Mouse (Mus musculus): ENCODE results near the gene Ocel1.
"Not testable (repeated sequence)": the region's sequence is repeated elsewhere in the genome, so short reads cannot be mapped to it uniquely, and the experiment has no call there.

Ocel1 gene

DNA sequence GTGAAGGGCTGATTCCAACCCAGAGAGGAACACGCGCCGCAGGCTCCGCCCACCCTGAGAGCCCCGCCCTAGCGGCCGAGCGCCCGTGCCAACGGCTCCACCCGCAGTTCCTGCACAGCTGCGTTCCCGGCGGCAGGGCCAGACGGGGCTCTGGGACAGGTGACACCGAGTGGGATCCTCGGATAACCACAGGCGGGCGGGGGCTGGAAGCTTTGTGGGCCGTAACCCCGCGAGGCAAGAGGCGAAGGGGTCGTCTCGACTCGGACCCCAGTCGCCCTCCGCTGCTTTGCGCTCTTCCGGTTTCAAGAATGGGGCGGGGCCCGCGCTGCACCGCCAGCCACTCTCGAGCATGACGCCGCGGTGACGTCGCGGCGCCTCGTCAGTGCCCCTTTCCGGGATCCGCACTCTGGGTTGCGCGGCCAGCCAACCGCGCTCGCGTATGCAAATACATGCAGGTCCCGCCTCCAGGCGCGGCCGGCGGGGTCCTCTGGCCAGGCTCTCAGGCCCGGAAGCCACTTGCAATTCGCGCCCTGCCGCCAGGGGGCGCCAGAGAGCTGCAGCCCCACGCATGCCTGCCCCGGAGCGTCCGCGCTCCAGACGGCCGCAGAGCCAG, at the start of gene Ocel1:
TSS of gene Ocel1 (plus strand) at position 63 of the 613 bp plus-strand sequence.
- peak; percentile 98 to 99 for DNase-seq

- DNase-seq, result no peak
Observed at GRCm38 (mm10) chr8:71322939-71323338, 48.2 kb upstream of the Ocel1 start.

DNA sequence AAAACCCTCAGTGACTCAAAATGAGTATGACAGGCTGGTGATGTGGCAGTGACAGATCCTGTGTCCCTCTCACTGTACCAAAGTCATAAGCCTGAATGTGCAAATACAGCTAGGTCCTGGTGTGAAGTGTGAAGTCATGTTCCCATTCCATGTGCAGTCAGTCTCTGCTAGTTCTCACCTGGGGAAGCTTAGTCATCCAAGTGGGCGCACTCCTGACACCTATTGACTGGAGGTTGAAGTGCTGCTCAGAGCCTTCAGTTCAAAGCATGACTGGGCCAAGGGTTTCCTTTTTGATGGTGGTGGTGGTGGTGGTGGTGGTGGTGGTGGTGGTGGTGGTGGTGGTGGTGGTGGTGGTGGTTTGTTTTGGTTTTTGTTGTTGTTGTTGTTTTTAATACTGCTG, 46.2 kb upstream of the Ocel1 start:
- peak; percentile 42 for DNase-seq

DNA sequence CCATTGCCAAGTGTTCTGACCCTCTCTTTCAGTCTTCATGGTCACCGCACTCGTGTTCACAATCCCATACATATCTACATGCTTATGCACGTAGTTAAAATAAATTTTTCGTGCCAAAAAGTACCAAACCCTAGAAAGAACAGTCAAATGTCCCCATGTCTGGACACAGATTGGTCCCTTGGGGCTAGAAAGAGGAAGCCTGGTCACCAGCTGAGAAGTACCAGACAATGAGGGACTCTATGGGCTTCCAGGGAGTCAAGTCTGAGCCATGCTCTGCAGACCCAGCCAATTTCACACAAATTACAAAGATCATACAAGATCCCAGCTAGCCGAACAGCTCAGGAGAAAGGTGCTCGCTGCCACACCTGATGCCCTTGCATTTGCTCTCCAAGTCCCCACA, 33.3 kb upstream of the Ocel1 start:
- not testable (repeated sequence) for DNase-seq

- DNase-seq, result peak; percentile 60 to 63
Observed at GRCm38 (mm10) chr8:71340625-71341024, 30.5 kb upstream of the Ocel1 start.

GRCm38 (mm10) chr8:71346581-71346980, 24.5 kb upstream of the Ocel1 start:
- no peak for DNase-seq

DNA sequence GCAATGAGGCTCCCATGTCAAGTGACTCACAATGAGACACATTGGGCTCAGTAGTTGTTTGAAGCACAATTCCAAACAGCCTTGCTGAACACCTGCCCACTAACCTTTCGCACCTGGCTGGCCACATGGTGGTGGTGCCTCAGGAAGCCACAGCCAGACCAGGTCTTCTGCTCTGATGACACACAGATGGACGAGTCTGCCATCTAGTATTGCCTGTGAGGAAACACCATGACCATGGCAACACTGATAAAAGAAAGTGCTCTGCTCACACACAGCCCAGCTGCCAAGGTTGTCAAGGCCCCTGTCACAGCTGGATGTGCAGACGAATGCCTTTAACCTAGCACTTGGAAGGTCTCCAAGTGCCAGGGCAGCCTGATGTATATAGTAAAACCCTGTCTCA, 20.0 kb upstream of the Ocel1 start:
- no peak for DNase-seq

- DNase-seq, result no peak
Observed at GRCm38 (mm10) chr8:71351520-71351919, 19.6 kb upstream of the Ocel1 start.

GRCm38 (mm10) chr8:71358026-71358425, 13.1 kb upstream of the Ocel1 start:
- DNase-seq, result no peak

- DNase-seq, result peak; percentile 90 to 92
Observed at GRCm38 (mm10) chr8:71366771-71367528, 4.1 kb upstream of the Ocel1 start, which contains the start of gene Use1. Use1 (plus strand) TSS chr8:71366848.

- no peak for DNase-seq
Observed at GRCm38 (mm10) chr8:71367529-71368176, 3.4 kb upstream of the Ocel1 start.

DNA sequence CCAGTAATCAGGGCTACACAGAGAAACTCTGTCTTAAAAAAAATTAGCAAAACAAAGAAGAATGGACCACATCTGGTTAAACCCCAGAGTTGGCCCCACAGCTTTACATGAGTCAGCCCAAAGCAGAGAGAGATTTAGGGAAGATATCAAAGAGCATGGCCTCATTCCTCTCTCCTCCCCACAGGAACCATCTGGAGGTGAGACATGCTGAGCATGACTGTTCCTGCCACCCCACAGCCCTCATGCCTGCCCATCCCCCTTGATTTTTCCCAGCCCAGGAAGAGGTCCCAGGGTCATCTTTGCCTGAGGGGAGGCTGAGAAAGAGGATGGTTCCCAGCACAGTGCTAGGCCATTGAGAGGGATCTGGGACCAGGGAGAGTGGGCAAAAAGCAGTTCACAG, 2.7 kb upstream of the Ocel1 start:
- no peak for DNase-seq

GRCm38 (mm10) chr8:71369040-71369718, 1.9 kb upstream of the Ocel1 start:
- no peak for DNase-seq

DNA sequence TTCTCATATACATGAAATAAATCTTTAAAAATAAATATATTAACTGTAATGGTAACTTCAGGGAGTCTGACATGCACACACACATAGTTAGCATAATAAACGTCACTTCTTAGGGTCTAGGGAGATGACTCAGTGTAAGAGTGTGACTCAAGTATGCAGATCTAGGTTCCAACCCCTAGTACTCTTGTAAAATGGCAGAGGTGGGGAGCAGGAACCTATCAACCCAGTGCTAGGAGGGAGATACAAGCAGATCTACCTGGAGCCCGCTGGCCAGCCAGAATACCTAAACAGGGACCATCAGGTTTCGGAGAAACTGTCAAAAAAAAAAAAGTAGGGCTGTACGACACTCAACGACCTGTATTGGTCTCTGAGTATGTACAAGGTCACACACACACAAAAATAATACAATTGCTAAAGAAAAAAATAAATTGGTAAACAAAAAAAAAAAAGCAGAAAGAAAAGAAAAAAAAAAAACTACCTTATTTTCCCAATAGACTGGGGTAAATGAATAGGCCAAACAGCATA, 325 bp upstream of the Ocel1 start:
- no peak for DNase-seq

DNA sequence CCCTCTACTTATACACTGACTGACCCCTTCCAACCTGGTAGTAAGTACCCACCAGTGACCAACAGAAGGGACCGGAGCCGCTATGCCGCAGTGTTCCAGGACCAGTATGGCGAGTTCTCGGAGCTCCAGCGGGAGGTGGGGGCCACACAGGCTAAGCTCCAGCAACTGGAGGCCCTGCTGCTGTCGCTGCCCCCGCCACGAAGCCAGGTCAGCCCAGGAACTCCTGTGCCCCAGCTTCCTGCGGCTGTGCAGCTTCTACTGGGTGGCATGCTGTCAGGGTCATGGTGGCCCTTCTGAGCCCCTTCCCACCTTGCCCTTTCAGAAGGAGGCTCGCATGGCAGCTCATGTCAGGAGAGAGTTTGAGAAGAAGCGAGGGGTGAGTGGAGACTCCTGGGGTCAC, 1.3 kb downstream of the Ocel1 start:
- DNase-seq, result no peak

GRCm38 (mm10) chr8:71373000-71373399, 1.9 kb downstream of the Ocel1 start:
- DNase-seq, result no peak

DNA sequence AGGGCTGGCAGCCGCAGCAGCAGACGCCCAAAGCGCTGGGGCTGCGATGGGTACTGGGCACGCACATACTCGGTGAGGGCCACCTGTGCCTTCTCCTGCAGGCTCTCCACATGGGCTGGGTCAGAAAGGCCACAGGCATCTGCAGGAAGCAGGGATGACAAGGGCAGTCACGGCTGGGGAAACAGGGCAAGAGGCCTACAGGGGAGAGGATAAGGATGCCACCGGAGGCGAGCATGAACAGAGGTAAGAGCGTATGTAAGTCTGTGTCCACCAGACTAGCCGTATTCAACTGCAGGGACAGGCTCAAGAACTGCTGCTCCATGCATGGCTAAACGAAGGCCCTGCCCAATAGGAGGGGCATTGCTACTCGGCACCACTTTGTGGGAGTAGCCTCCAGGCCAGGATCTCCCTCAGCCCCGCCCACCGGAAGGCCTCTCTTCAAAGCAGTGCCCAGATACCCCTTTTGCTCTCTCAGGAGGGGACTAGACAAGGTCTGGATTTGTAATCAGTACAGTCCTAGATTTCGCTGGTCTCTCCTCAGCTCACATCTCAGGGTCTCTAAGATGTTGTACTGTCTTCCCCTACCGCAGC, 3.6 kb downstream of the Ocel1 start:
- no peak for DNase-seq

GRCm38 (mm10) chr8:71375581-71376422, 4.7 kb downstream of the Ocel1 start:
- DNase-seq, result peak; percentile 64 to 67

- DNase-seq, result no peak
Observed at GRCm38 (mm10) chr8:71376423-71377030, 5.4 kb downstream of the Ocel1 start.

DNA sequence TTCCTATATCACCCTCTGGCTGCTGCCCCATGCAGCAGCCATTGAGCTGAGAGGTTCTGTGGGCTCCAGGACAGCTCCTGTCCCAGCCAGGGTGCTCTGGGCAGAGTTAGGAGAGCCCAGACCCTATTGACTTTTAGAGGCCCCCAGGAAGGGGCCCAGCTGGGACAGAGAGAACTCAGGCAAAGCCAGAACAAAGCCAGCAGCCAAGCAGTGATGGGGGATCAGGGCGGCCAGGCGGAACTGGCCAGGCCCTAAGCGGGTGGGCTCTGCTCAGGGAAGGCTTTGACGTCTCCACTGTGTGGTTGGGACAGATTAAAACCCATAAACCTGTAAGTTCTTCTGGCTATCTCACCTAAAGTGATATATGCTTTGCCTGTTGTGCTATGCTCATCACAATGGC, 7.9 kb downstream of the Ocel1 start:
- DNase-seq, result no peak

GRCm38 (mm10) chr8:71379512-71380075, 8.5 kb downstream of the Ocel1 start:
- no peak for DNase-seq
